Mouse (Mus musculus) thymus, postnatal 4 days (tissue): ENCODE measurements around the gene Gm47429.
A peak's percentile ranks its signal among the peaks of the same experiment; 100 is the strongest.
"Not testable (repeated sequence)": the region's sequence is repeated elsewhere in the genome, so short reads cannot be mapped to it uniquely, and the experiment has no call there.

Experiments used
- DNase-seq: peaks from one replicate; pipeline ENCODE4 v3.0.0; 2021

The Gm47429 gene

DNA sequence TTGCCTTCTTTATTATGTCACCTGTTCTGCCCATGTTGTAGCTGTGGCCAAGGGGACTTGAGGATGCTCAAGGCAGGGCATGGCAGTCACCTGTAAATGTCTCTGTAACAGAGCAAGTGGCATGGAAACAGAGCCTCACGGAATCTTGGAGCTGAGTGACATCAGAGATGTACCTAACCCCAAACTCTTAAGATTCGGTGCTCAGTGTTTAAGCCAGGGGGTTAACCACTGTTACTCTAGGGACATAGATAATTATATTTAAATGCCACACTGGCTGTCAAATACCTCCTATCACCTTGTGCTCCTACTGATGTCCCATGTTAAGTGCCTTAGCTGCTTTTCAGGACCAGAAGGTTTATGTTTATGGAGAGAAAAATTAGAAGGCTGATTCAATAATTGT, at the start of gene Gm47429:
Gene Gm47429, minus strand, starts transcription at position 101 of the 400 bp plus-strand sequence.
- no peak for DNase-seq

DNA sequence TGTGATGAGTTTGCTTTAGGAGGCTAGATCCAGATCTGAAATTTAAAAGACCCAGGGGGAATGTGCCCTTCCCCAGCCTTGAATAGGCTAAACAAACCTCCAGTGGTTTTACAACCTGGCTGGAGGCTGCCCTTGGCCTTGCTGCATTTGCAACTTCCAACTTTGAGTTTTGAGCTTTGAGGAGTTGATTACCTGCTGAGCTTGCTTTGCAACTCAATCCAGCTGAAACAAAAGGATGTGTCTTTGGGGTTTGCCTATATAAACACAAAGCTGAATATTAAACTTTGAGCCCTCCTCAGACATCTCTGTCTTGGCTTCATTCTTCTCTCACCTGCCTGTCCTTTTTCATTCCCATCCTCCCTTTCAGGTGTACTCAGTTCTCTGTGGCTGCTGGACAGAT, 44.8 kb upstream of the Gm47429 start:
- not testable (repeated sequence) for DNase-seq

DNA sequence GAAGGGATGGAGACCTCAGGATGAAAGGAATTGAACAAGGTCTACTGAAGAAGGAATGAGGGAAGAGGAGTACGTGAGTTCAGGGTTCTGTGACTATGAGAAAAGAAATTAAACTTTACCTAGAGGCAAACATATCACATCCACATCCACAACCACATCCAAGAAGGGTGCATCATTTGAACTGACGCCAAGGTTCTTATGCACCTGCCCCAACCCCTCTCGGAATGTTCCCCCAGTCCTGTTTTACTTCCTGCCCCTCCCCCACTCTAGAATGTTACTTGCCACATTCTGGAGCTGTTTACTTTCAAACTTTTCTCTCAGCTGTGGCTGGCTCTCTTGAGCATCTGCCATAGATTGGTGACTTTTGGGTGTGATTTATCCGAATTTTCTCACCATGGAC, 23.3 kb upstream of the Gm47429 start, which contains the start of gene Nutm2:
Gene Nutm2, plus strand, starts transcription at position 301 of the 400 bp plus-strand sequence.
- no peak for DNase-seq

DNA sequence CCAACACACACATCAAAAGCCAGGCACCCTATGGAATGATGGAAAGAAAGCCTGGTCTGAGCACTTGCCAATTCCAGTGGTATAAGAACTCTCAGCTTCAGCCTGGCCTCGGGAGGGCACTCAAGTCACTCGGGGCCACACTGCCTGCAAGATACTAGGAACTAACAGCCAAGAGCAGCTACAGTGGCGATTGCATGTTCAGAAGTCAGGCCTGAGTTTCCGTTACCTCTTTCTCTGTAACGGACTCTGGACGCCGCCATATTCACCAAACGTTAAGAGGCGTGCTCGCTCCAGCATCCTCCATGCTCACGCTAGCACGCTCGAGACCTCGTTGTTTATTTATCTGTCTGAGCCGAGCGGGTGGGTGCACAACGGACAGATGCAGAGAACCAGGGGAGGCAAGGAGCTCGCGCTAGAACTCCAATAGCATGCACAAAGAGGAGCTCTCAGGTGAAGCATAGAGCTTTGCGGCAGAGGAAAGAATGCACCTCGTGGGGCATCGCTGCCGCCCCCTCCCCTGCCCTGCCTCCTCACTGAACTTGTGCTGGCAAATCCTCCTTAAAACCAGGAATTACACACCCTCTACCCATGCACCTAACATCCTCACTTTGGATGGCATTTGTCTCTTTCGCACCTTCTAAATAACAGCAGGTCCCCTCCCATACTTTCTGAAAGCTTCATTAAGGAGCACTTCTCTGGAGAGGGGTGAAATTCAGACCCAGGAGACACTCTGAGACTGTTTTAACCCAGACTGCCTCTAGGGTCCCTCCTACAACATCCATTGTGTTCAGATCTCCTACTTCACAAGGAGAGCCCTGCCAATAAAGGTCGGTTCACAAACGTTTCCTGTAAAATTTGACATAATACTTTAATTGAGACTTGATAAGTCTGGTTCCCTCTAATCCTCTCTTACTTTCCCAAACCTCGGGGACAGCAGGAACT, 21.2 kb upstream of the Gm47429 start:
- DNase-seq: no peak

DNA sequence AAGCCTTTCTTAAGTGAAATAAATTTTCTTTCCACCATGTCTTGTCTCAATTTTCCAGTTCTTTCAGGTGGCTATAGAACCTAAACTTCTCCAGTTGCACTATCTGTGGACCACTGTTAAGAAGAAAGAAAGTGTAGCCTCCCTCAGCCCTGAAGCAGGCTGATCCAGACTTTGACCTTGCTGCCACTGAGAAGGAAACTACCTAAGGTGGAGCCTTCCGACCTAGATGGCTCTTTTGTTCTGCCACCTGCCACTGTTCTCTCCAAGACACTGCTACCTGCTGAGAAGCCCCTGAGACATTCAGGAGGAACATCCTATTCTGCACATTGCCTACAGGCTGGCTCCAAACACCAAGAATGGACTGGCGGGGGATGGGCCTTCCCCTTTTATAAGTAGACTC, 16.7 kb upstream of the Gm47429 start:
- DNase-seq: not testable (repeated sequence)

DNA sequence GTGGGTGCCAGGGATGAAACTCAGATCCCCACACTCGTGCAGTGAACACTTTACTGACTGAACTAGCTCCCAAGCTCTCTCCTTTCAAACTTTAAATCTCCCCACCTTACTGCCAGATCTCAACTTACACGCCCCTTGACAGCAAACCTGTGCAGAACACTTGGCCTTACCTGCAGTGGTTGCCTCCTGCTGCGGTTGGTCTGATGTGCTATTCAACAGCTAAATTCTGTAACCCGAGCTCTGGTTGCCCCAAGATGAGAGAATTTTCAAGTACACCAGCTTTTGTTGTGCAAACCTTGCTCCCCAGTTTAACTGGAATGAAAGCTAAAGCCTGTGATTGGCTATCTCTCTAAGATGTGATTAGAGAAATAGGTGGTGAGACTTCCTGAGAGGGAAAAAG, 9.7 kb upstream of the Gm47429 start:
- DNase-seq: no peak

DNA sequence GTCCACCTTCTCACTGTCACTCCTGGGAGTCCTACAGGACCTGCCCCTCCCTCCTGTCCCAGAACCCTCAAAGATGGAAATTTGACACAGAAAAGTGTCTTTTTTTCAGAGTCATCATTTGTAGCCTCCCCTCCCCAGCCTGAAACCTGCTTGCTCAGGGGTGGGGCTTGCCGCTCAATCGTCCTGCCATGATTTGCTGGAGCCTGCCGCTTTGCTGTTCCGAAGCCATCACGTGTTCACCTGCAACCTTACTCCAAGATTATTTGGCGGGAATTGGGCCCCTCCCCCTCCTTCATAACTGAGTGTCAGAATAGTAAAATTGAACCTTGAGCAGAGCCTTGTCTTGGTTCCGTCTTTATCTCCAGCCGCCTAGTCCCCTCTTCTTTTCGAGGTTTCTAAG, 8.6 kb upstream of the Gm47429 start:
- not testable (repeated sequence) for DNase-seq

DNA sequence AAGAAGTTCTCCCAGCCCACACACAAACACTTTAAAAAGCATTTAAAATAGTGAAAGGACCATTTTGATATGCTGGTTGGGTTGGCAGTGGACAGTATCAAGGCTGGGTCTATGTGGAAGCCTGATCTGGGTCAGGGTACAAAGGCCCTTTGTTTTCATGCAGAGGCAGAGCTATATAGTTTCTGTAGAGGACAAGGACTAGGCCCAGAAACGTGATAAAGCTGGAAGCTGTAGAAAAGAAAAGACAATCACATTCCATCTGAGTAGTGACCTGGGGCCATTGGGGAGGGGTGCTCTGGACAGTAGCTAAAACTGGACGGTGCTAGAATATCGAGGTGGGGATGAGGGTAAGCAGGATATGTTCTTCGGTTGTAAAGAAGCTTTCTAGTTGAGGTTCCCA, 1.5 kb upstream of the Gm47429 start:
- no peak for DNase-seq

DNA sequence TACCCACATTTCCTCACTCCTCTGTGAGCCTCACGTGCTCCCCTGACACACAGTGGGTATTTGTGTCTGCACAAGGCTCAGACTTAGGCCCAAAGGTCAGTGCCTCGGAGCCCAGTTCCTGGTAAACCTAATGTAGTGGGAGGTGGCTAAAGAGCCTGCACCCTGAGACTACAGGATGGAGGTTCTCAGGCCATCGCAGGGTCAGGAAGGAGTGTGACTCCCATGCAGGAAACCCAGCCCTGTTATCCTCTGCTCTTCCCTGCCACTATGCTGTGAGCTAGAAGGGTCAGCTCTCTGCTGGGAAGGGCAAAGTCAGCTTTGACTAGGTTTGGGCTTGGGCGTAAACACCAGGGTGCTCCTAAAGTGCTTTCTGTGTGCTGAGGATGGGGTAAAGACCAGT, 17.0 kb downstream of the Gm47429 start:
- no peak for DNase-seq

DNA sequence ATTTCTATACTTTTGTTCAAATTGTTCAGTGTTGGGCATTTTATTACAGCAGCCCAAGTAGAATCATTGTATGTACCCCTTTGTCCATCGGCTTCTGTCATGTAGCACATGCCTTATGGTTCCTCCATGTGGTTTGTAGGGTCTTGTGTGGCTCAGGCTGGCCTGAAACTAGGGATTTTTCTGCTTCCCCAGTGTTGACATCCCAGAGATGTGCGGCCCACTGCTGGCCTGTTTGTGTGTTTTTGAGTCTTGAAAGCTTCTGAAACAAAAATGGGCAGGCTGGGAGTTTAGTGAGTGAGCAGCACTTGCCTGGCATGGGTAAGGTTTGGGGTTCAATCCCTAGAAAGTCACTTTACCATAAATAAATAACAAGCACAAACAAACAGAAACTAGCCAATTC, 19.2 kb downstream of the Gm47429 start:
- no peak for DNase-seq

DNA sequence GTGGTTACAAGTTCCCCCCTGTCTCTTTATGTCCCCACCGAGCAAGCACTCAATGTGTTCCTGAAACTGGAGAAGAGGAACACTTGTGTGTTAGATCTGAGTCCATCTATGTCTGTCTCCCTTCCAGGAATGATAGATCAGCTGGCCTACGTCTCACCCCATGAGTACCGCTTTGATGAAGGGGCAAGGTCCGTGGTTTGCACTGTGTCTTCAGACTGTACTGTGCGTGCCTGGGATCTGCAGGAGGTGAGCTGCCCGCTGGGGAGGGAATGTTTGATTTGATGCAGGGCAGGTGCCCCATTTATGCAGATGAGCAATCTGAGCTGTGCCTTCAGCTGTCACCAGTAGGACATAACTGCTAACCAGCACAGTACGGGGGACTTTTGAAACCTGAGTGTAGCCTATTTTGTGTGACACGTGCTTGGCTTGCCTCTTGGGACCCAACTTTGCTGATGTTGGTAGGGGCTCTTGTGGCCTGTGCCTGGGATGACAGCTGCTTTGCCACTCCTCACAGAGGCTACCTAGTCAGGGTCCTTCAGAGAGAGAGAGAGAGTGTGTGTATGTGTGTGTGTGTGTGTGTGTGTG, 20.0 kb downstream of the Gm47429 start:
- no peak for DNase-seq

DNA sequence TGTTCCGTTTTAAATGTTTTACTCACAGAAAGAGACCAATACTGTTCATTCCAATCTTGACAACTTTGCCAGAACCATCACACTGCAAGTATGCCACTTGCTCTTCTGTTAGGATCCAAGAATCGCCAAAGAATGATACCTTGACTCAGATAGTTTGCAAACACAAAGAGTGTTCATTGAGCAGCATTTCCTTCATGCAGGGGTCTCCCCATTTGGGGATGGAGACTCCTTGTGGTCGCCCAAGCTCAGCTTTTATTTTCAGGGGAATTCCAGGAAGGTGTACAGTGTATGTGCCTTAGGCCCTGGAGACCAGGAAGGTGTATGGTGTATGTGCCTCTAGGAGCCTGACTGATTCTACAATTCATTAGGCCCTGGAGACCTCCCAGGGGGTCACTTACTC, 25.3 kb downstream of the Gm47429 start:
- no peak for DNase-seq

DNA sequence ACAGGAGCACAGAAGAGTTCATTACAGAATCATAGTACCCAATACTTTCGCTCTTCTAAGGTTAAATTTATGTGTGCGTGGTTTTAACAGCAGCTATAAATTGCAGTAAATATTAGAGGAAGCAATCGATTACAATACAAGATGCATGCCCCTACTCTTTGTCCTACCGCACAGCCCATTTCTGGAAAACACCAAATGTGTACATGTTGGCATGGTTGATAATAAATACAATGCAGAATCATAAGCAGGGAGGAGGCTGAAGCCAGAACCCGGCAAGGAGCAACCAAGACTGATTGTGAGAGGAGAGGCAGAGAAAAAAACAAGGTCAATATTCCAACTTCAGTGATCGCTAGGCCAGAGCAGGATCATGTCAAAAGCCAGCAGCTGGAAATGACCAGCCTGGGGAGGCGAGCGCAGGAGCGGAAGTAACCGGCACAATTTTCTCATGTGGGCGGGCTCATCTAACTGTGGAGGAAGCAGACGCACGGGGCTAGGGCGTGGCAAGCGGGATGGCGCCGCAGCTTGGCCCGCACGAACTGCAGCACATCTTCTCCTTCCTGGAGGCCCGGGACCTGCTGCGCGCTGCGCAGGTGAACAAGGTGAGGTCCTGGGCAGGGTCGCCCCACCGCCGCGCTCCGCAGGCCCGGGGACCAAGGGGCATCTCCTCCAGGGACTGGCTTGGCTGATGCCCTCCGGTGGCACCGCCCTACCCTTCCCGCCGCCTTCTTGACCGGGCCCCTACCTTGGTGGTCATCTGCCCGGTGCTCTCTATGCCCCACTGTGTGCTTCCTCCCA, 26.1 kb downstream of the Gm47429 start, which contains the start of gene Fbxw17:
Gene Fbxw17, plus strand, starts transcription at position 476 of the 795 bp plus-strand sequence.
- peak; percentile 77 for DNase-seq
